Mouse (Mus musculus) heart, adult 9 months (tissue): ENCODE measurements around the gene Draxin.

Experiments used
- DNase-seq, 2 experiments: peaks; one replicate each; pipeline ENCODE4 v3.0.0; 2022; ENCODE audit warnings: low spot score in 2 of 2

Draxin gene

GRCm38 (mm10) chr4:148083176-148083899 lies 47.2 kb downstream of the Draxin start:
- DNase-seq = peak; percentile 63 to 69

GRCm38 (mm10) chr4:148082257-148083044 lies 48.0 kb downstream of the Draxin start:
- DNase-seq = peak; percentile 59 to 65

GRCm38 (mm10) chr4:148081201-148081600 lies 49.3 kb downstream of the Draxin start:
- no peak for DNase-seq

GRCm38 (mm10) chr4:148080597-148080973 lies 49.9 kb downstream of the Draxin start:
- no peak for DNase-seq

- no peak for DNase-seq
Observed at GRCm38 (mm10) chr4:148079944-148080596, 50.4 kb downstream of the Draxin start.

- no peak for DNase-seq
Observed at GRCm38 (mm10) chr4:148079212-148079611, 51.3 kb downstream of the Draxin start.

- no peak for DNase-seq
Observed at GRCm38 (mm10) chr4:148075881-148076280, 54.6 kb downstream of the Draxin start.

- peak; percentile 79 to 81 for DNase-seq
Observed at GRCm38 (mm10) chr4:148075259-148075658, 55.2 kb downstream of the Draxin start.

GRCm38 (mm10) chr4:148074521-148075189 lies 55.8 kb downstream of the Draxin start:
- no peak for DNase-seq

- peak; percentile 48 to 53 for DNase-seq
Observed at GRCm38 (mm10) chr4:148071508-148071907, 59.0 kb downstream of the Draxin start.

- DNase-seq = no peak
Observed at GRCm38 (mm10) chr4:148069602-148070218, 60.8 kb downstream of the Draxin start.

GRCm38 (mm10) chr4:148067346-148067745 lies 63.2 kb downstream of the Draxin start:
- no peak for DNase-seq

GRCm38 (mm10) chr4:148066401-148066744 lies 64.1 kb downstream of the Draxin start:
- peak; percentile 71 to 82 for DNase-seq

GRCm38 (mm10) chr4:148065702-148066400 lies 64.6 kb downstream of the Draxin start:
- no peak for DNase-seq

GRCm38 (mm10) chr4:148061086-148061480 lies 69.4 kb downstream of the Draxin start:
- no peak for DNase-seq

GRCm38 (mm10) chr4:148060120-148061085 lies 70.1 kb downstream of the Draxin start:
- no peak for DNase-seq

- DNase-seq = no peak
Observed at GRCm38 (mm10) chr4:148058993-148059392, 71.5 kb downstream of the Draxin start.

GRCm38 (mm10) chr4:148058218-148058819 lies 72.2 kb downstream of the Draxin start:
- no peak for DNase-seq

- DNase-seq = no peak
Observed at GRCm38 (mm10) chr4:148057661-148058209, 72.8 kb downstream of the Draxin start.
